Mouse (Mus musculus) liver, embryonic 11.5 days (tissue): ENCODE data around the gene Hhip. TPM values are rescaled to one million over a fixed set of nuclear protein-coding genes. Genes with fewer than 3 reads are reported as not detected.
"Not testable (repeated sequence)": the region's sequence is repeated elsewhere in the genome, so short reads cannot be mapped to it uniquely, and the experiment has no call there.

Experiments used
- ATAC-seq: fragments of 200-750 bp; cut with Nextera tagmentation; replicated peaks from 2 replicates; pipeline ENCODE4 v1.8.0; 2017; ENCODE audit warnings: moderate number of reproducible peaks, mild to moderate bottlenecking, moderate TSS enrichment, moderate library complexity; ENCODE audit not compliant: low FRiP score
- DNase-seq: peaks from one replicate; pipeline ENCODE4 v3.0.0-alpha.2; 2017; ENCODE audit warnings: low spot score
- H3K27ac ChIP-seq: fragments of 300-500 bp; sonication (generic); 2 replicates; pipeline ENCODE4 v1.5.1; 2014; ENCODE audit warnings: mild to moderate bottlenecking, low read depth, low read length, control low read depth
- H3K27me3 ChIP-seq: fragments of 300-500 bp; sonication (generic); replicated peaks from 2 replicates; pipeline ENCODE4 v1.6.1; 2014; ENCODE audit warnings: low read length, mixed read lengths; ENCODE audit not compliant: control insufficient read depth, insufficient read depth
- H3K36me3 ChIP-seq: fragments of 300-500 bp; sonication (generic); 2 replicates; pipeline ENCODE4 v1.6.1; 2014; ENCODE audit warnings: mild to moderate bottlenecking, low read length, moderate library complexity, mixed read lengths; ENCODE audit not compliant: control insufficient read depth, insufficient read depth
- H3K4me1 ChIP-seq: fragments of 300-500 bp; sonication (generic); replicated peaks from 2 replicates; pipeline ENCODE4 v1.6.1; 2014; ENCODE audit warnings: low read length, mixed read lengths; ENCODE audit not compliant: control insufficient read depth, insufficient read depth
- H3K4me2 ChIP-seq: fragments of 300-500 bp; sonication (generic); 2 replicates; pipeline ENCODE4 v1.6.1; 2014; ENCODE audit warnings: mild to moderate bottlenecking, control low read depth, moderate library complexity
- H3K4me3 ChIP-seq: fragments of 300-500 bp; sonication (generic); 2 replicates; pipeline ENCODE4 v1.5.1; 2014; ENCODE audit warnings: low read depth, low read length, control low read depth
- H3K9ac ChIP-seq: fragments of 300-500 bp; sonication (generic); 2 replicates; pipeline ENCODE4 v1.6.1; 2014; ENCODE audit warnings: low read depth, low read length, control low read depth
- H3K9me3 ChIP-seq: fragments of 300-500 bp; sonication (generic); 2 replicates; pipeline ENCODE4 v1.6.1; 2016; ENCODE audit warnings: low read length, inconsistent platforms, mixed read lengths; ENCODE audit not compliant: control insufficient read depth
- WGBS: fragments of 180-500 bp; shearing (Covaris S2); extraction: QIAGEN DNeasy Blood & Tissue Kit; methylation state at CpG from one replicate; pipeline ENCODE4 v1.1.7; 2014; 5-methylcytosine and 5-hydroxymethylcytosine counted together
- polyA plus RNA-seq: library from polyadenylated mRNA; unstranded; fragments of >200 nt; fragmentation: Nextera tagmentation; extraction: Ambion mirVana; gene quantifications from 2 replicates; pipeline ENCODE4 v1.2.1, GENCODE M21; 2014

Hhip gene
- polyA plus RNA-seq, 1 experiment from 2014 or later, result 2.1 TPM

- DNase-seq, result no peak
- no peak overlapping the region for H3K4me3 ChIP-seq
- H3K4me1 ChIP-seq, result no peaks in the 10 kb centered on the region
- 90% methylated on average over 2 of the region's 2 CpGs for WGBS
- no peaks in the 10 kb centered on the region for H3K27me3 ChIP-seq
- H3K4me2 ChIP-seq, result no peak overlapping the region
- no peaks in the 10 kb centered on the region for H3K36me3 ChIP-seq
- no peak for ATAC-seq
- no peak overlapping the region for H3K9ac ChIP-seq
- no peaks in the 10 kb centered on the region for H3K9me3 ChIP-seq
- H3K27ac ChIP-seq, result no peak overlapping the region
Observed at GRCm38 (mm10) chr8:80015818-80016217, 42.0 kb downstream of the Hhip start.

- no peak for ATAC-seq
- H3K36me3 ChIP-seq, result no peaks in the 10 kb centered on the region
- DNase-seq, result no peak
- no peak overlapping the region for H3K9ac ChIP-seq
- 80% methylated on average over 5 of the region's 5 CpGs for WGBS
- no peak overlapping the region for H3K27ac ChIP-seq
- no peaks in the 10 kb centered on the region for H3K9me3 ChIP-seq
- H3K4me2 ChIP-seq, result no peak overlapping the region
- H3K27me3 ChIP-seq, result no peaks in the 10 kb centered on the region
- H3K4me3 ChIP-seq, result no peak overlapping the region
- H3K4me1 ChIP-seq, result no peaks in the 10 kb centered on the region
Observed at GRCm38 (mm10) chr8:80004421-80004820, 53.4 kb downstream of the Hhip start.

GRCm38 (mm10) chr8:80002313-80002712, 55.5 kb downstream of the Hhip start:
- H3K36me3 ChIP-seq, result no peaks in the 10 kb centered on the region
- WGBS, result 74% methylated on average over 5 of the region's 5 CpGs
- no peaks in the 10 kb centered on the region for H3K4me1 ChIP-seq
- H3K4me3 ChIP-seq, result no peak overlapping the region
- DNase-seq (no peak), ATAC-seq (no peak)
- H3K9me3 ChIP-seq, result no peaks in the 10 kb centered on the region
- H3K27me3 ChIP-seq, result no peaks in the 10 kb centered on the region
- no peak overlapping the region for H3K27ac ChIP-seq
- no peak overlapping the region for H3K4me2 ChIP-seq
- no peak overlapping the region for H3K9ac ChIP-seq

GRCm38 (mm10) chr8:79995075-79995474, 62.7 kb downstream of the Hhip start:
- WGBS, result 69% methylated on average over 6 of the region's 6 CpGs
- H3K9me3 ChIP-seq, result no peaks in the 10 kb centered on the region
- H3K27ac ChIP-seq, result no peak overlapping the region
- ATAC-seq, result no peak
- H3K36me3 ChIP-seq, result no peaks in the 10 kb centered on the region
- no peak for DNase-seq
- H3K27me3 ChIP-seq, result no peaks in the 10 kb centered on the region
- H3K4me3 ChIP-seq, result no peak overlapping the region
- H3K9ac ChIP-seq, result no peak overlapping the region
- H3K4me2 ChIP-seq, result no peak overlapping the region
- no peaks in the 10 kb centered on the region for H3K4me1 ChIP-seq

- Histone ChIP-seq H3K4me3 (no peak overlapping the region), H3K4me2 (no peak overlapping the region), H3K9ac (no peak overlapping the region), H3K4me1 (no peaks in the 10 kb centered on the region), H3K36me3 (no peaks in the 10 kb centered on the region), H3K9me3 (no peaks in the 10 kb centered on the region), H3K27ac (no peak overlapping the region), H3K27me3 (no peaks in the 10 kb centered on the region)
- DNase-seq (no peak), ATAC-seq (no peak)
- WGBS, result 84% methylated on average over 1 of the region's 1 CpGs
Observed at GRCm38 (mm10) chr8:79993507-79993906, 64.3 kb downstream of the Hhip start.

GRCm38 (mm10) chr8:79992121-79992848, 65.5 kb downstream of the Hhip start:
- no peaks in the 10 kb centered on the region for H3K4me1 ChIP-seq
- no peak for ATAC-seq
- H3K9ac ChIP-seq, result no peak overlapping the region
- no peaks in the 10 kb centered on the region for H3K27me3 ChIP-seq
- no peaks in the 10 kb centered on the region for H3K9me3 ChIP-seq
- no peak overlapping the region for H3K27ac ChIP-seq
- DNase-seq, result no peak
- 69% methylated on average over 9 of the region's 9 CpGs for WGBS
- H3K36me3 ChIP-seq, result no peaks in the 10 kb centered on the region
- H3K4me3 ChIP-seq, result no peak overlapping the region
- H3K4me2 ChIP-seq, result no peak overlapping the region

- H3K4me2 ChIP-seq, H3K27me3 ChIP-seq, H3K36me3 ChIP-seq, H3K27ac ChIP-seq, H3K9ac ChIP-seq, H3K4me3 ChIP-seq, ATAC-seq, H3K9me3 ChIP-seq, DNase-seq, H3K4me1 ChIP-seq: not testable (repeated sequence)
- WGBS, result 93% methylated on average over 1 of the region's 2 CpGs
Observed at GRCm38 (mm10) chr8:79991420-79991819, 66.4 kb downstream of the Hhip start.

- Histone ChIP-seq H3K9ac (no peak overlapping the region), H3K27ac (no peak overlapping the region), H3K9me3 (no peaks in the 10 kb centered on the region), H3K27me3 (no peaks in the 10 kb centered on the region), H3K4me1 (no peaks in the 10 kb centered on the region), H3K36me3 (no peaks in the 10 kb centered on the region), H3K4me3 (no peak overlapping the region), H3K4me2 (no peak overlapping the region)
- WGBS, result 53% methylated on average over 2 of the region's 2 CpGs
- ATAC-seq (no peak), DNase-seq (no peak)
Observed at GRCm38 (mm10) chr8:79984946-79985345, 72.9 kb downstream of the Hhip start.

GRCm38 (mm10) chr8:79982144-79982543, 75.7 kb downstream of the Hhip start:
- no peaks in the 10 kb centered on the region for H3K27me3 ChIP-seq
- H3K27ac ChIP-seq, result no peak overlapping the region
- H3K4me1 ChIP-seq, result no peaks in the 10 kb centered on the region
- H3K9ac ChIP-seq, result no peak overlapping the region
- DNase-seq (no peak), ATAC-seq (no peak)
- H3K36me3 ChIP-seq, result no peaks in the 10 kb centered on the region
- no peak overlapping the region for H3K4me3 ChIP-seq
- H3K9me3 ChIP-seq, result no peaks in the 10 kb centered on the region
- 59% methylated on average over 4 of the region's 4 CpGs for WGBS
- H3K4me2 ChIP-seq, result no peak overlapping the region
